Mouse (Mus musculus) liver, embryonic 14.5 days (tissue): ENCODE data around the gene Zfp36l1.

ENCODE experiments used
- CTCF ChIP-seq: IDR thresholded peaks from 2 replicates; pipeline ENCODE4 v1.5.1; 2016; ENCODE audit warnings: antibody characterized with exemption, low read depth, control low read depth
- EP300 ChIP-seq: IDR thresholded peaks from 2 replicates; pipeline ENCODE4 v1.6.1; 2016; ENCODE audit warnings: antibody characterized with exemption, low read depth

DNA sequence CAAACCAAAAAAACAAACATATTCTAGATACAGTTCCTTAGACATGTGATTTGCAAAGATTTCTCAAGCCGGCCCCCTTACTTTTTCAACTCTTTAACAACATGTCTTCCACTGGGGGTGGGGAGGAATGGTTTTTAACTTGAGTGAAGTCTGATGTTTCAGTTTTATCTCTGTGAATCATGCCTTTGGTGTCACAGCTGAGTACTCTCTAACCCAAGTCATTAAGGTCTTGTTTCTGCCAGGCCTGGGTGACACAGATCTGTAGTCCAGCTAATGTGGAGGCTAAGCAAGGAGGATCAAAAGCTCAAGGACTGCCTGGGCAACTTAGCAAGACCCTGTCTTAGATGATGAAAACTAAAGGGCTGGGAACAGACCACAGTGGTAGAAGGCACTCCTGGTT lies 5.8 kb upstream of the Zfp36l1 start:
- TF ChIP-seq CTCF (no peak), EP300 (no peak)
